Mouse (Mus musculus) midbrain, embryonic 15.5 days (tissue): ENCODE data around the gene Ddr2. TPM values are rescaled to one million over a fixed set of nuclear protein-coding genes. Genes with fewer than 3 reads are reported as not detected.

Source experiments
- ATAC-seq: fragments of 200-750 bp; cut with Nextera tagmentation; replicated peaks from 2 replicates; pipeline ENCODE4 v1.8.0; 2017; ENCODE audit warnings: moderate TSS enrichment
- H3K27ac ChIP-seq: fragments of 300-500 bp; sonication (generic); 2 replicates; pipeline ENCODE4 v1.5.1; 2015; ENCODE audit warnings: mild to moderate bottlenecking, inconsistent platforms
- H3K27me3 ChIP-seq: fragments of 300-500 bp; sonication (generic); replicated peaks from 2 replicates; pipeline ENCODE4 v1.6.1; 2015; ENCODE audit warnings: inconsistent platforms
- H3K36me3 ChIP-seq: fragments of 300-500 bp; sonication (generic); replicated peaks from 2 replicates; pipeline ENCODE4 v1.6.1; 2015; ENCODE audit warnings: inconsistent platforms
- H3K4me1 ChIP-seq: fragments of 300-500 bp; sonication (generic); 2 replicates; pipeline ENCODE4 v1.6.1; 2015; ENCODE audit warnings: inconsistent platforms
- H3K4me2 ChIP-seq: fragments of 300-500 bp; sonication (generic); 2 replicates; pipeline ENCODE4 v1.6.1; 2015; ENCODE audit warnings: inconsistent platforms, mild to moderate bottlenecking, moderate library complexity
- H3K4me3 ChIP-seq: fragments of 300-500 bp; sonication (generic); 2 replicates; pipeline ENCODE4 v1.5.1; 2015; ENCODE audit warnings: mild to moderate bottlenecking, inconsistent platforms
- H3K9ac ChIP-seq: fragments of 300-500 bp; sonication (generic); 2 replicates; pipeline ENCODE4 v1.6.1; 2015; ENCODE audit warnings: mild to moderate bottlenecking, inconsistent platforms
- H3K9me3 ChIP-seq: fragments of 300-500 bp; sonication (generic); 2 replicates; pipeline ENCODE4 v1.6.1; 2016; ENCODE audit warnings: inconsistent platforms
- WGBS: fragments of 180-500 bp; shearing (Covaris S2); methylation state at CpG from one replicate; pipeline ENCODE4 v1.1.7; 2015; ENCODE audit warnings: mixed read lengths; 5-methylcytosine and 5-hydroxymethylcytosine counted together
- polyA plus RNA-seq: library from polyadenylated mRNA; unstranded; fragments of >200 nt; fragmentation: Nextera tagmentation; extraction: Ambion mirVana; gene quantifications from 2 replicates; pipeline ENCODE4 v1.2.1, GENCODE M21; 2015

Gene Ddr2
- polyA plus RNA-seq, 1 experiment from 2014 or later: 9.4 TPM

DNA sequence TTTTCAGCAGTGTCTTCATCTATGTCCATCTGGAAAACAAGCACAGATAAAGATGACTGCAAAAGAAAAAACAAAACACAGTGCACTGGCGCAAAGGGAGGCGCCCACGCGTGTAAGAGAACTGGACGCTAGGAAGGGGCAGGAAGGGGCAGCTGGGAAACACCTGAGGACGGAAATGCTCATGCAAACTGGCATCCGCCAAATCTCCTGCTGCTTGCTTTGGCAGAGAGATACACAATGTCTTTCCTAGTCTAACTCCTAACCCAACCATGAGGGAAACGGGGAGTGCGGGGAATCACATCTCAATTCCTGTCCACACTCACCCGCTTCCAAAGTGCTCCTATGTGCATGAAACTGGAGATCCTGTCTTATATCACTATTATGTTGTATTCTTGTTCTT, 157.5 kb downstream of the Ddr2 start:
- H3K4me2 ChIP-seq: no peak overlapping the region
- H3K36me3 ChIP-seq: peaks cover 23% of the 10 kb centered on the region; the same call in 1 of the 2 replicates
- no peak overlapping the region for H3K27ac ChIP-seq
- H3K9me3 ChIP-seq: no peaks in the 10 kb centered on the region
- no peak overlapping the region for H3K4me3 ChIP-seq
- no peak overlapping the region for H3K9ac ChIP-seq
- ATAC-seq: no peak
- H3K4me1 ChIP-seq: no peaks in the 10 kb centered on the region
- H3K27me3 ChIP-seq: no peaks in the 10 kb centered on the region
- 96% methylated on average over 10 of the region's 10 CpGs for WGBS

DNA sequence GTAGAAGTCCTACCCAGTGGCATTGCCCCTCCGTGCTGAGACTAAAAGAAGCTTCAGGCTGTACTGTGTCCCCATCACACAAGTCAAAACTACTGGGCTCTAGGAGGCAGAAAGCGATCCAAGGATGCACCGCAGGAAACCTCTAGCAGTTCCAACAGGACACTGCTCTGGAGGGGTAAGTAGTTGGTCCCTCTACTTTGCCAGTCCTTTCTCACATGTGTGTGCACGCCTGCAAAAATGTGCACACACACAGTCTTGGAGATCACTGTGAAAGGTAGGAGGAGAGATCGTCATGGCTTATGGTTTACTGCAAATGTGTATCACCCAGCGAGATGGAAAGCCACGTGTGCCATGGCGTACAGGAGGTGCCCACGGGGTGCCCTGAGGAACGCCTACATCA, 157.9 kb downstream of the Ddr2 start:
- Histone ChIP-seq H3K9ac (no peak overlapping the region), H3K27ac (no peak overlapping the region), H3K4me3 (no peak overlapping the region), H3K4me1 (no peaks in the 10 kb centered on the region), H3K36me3 (peaks cover 19% of the 10 kb centered on the region; the same call in 1 of the 2 replicates), H3K27me3 (no peaks in the 10 kb centered on the region), H3K4me2 (no peak overlapping the region), H3K9me3 (no peaks in the 10 kb centered on the region)
- 95% methylated on average over 10 of the region's 10 CpGs for WGBS
- ATAC-seq: no peak

DNA sequence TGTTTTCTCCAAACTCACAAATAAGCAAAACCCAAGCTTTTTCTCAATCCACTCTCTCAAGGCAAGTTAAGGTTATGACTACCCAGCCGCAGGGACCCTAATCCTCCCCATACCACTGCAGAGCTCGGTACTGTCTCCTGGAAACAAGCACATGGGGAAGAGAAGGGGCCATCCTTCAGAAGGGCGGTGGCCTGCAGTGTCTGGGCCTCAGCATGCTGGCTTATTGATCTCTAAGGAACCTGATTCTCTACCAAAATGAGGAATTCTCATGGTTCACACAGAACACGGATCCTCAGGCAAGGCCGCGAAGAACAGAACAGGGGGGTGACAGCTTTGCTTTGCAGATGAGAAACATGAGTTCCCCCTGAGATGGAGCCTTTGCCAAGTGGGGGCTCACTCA, 159.0 kb downstream of the Ddr2 start:
- H3K4me1 ChIP-seq: no peaks in the 10 kb centered on the region
- H3K27ac ChIP-seq: no peak overlapping the region
- H3K9ac ChIP-seq: no peak overlapping the region
- WGBS: 87% methylated on average over 6 of the region's 6 CpGs
- ATAC-seq: no peak
- no peaks in the 10 kb centered on the region for H3K9me3 ChIP-seq
- H3K4me3 ChIP-seq: no peak overlapping the region
- H3K4me2 ChIP-seq: no peak overlapping the region
- H3K27me3 ChIP-seq: no peaks in the 10 kb centered on the region
- peaks cover 12% of the 10 kb centered on the region; the same call in 1 of the 2 replicates for H3K36me3 ChIP-seq

DNA sequence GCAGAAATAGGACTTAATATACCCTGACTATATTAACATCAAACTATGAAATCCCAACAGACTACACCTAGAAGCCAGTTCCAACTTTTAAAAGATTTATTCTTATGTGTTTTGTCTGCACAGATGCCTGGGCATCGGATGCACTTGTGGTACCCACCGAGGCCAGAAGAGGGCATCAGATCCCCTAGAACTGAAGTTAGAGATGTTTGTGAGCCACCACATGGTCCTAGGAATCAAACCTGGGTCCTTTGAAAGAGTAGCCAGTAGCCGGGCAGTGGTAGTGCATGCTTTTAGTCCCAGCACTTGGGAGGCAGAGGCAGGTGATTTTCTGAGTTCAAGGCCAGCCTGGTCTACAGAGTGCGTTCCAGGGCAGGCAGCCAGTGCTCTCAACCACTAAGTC, 159.9 kb downstream of the Ddr2 start:
- WGBS: 91% methylated on average over 4 of the region's 4 CpGs
- no peak overlapping the region for H3K27ac ChIP-seq
- H3K4me3 ChIP-seq: no peak overlapping the region
- peaks cover 7% of the 10 kb centered on the region; the same call in 1 of the 2 replicates for H3K36me3 ChIP-seq
- no peaks in the 10 kb centered on the region for H3K27me3 ChIP-seq
- no peak for ATAC-seq
- H3K9ac ChIP-seq: no peak overlapping the region
- no peak overlapping the region for H3K4me2 ChIP-seq
- H3K4me1 ChIP-seq: no peaks in the 10 kb centered on the region
- no peaks in the 10 kb centered on the region for H3K9me3 ChIP-seq

DNA sequence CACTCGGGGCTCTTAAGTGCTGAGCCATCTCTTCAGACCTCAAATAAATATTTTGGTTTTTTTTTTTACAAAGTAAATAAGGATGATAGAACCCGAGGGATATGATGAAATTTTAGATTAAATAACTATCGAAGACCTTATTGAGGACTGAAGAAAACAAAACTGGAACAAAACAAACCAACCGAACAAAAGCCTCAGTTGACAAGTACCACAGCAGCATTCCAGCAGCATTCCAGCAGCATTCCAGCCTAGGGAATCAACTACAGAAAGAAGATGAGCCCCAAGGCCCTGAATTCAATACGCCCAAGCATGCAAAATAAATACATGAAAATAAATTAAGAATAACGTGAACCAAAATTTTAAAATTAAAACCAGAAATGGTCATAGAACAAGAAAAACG, 160.6 kb downstream of the Ddr2 start:
- H3K9me3 ChIP-seq: no peaks in the 10 kb centered on the region
- H3K4me2 ChIP-seq: no peak overlapping the region
- H3K4me1 ChIP-seq: no peaks in the 10 kb centered on the region
- no peak overlapping the region for H3K27ac ChIP-seq
- no peaks in the 10 kb centered on the region for H3K27me3 ChIP-seq
- H3K36me3 ChIP-seq: peaks cover 5% of the 10 kb centered on the region; the same call in 1 of the 2 replicates
- no peak overlapping the region for H3K4me3 ChIP-seq
- ATAC-seq: no peak
- H3K9ac ChIP-seq: no peak overlapping the region
- WGBS: 81% methylated on average over 7 of the region's 7 CpGs

DNA sequence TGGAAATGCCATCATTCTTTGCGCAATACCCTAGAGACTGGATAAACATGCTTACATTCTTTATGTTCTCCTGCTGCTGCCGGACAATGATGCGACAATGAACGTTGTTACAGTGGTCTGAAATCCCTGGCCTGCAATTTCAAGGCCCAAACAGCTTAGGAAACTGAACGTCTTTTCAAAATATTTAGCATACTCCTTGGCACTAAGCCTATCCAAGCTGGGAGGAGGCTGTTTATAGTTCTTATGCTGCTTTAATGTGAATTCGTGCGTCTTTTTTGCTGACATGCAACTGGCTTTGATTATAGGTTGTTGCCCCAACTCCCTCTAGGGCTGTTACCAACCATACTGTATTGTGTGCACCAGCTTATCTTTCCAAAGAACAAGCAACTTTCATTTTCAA, 161.7 kb downstream of the Ddr2 start:
- Histone ChIP-seq H3K4me3 (no peak overlapping the region), H3K4me1 (no peaks in the 10 kb centered on the region), H3K27me3 (no peaks in the 10 kb centered on the region), H3K9me3 (no peaks in the 10 kb centered on the region), H3K36me3 (peaks cover 5% of the 10 kb centered on the region; the same call in 1 of the 2 replicates), H3K4me2 (no peak overlapping the region), H3K27ac (no peak overlapping the region), H3K9ac (0 out of 2 replicates have a peak overlapping the region, but pooled peaks have one; percentile 2)
- 84% methylated on average over 7 of the region's 7 CpGs for WGBS
- no peak for ATAC-seq

DNA sequence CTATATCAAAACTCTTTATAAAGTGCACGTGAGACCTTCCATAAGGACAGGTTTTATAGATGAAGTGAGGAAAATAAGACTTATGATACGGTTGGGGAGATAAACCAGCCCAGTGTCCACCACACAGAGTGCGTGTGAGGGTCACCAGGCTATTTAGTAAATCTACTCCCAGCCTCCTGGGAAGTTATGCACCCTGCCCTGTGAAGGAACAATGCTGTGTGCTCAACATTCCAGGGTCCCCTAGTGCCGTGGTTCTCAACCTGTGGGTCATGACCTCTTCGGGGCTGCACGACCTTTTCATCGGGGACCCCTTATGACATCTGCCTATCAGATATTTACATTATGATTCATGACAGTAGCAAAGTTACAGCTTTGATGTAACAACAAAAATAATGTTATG, 162.3 kb downstream of the Ddr2 start:
- Histone ChIP-seq H3K4me2 (no peak overlapping the region), H3K27me3 (no peaks in the 10 kb centered on the region), H3K9me3 (no peaks in the 10 kb centered on the region), H3K36me3 (peaks cover 5% of the 10 kb centered on the region; the same call in 1 of the 2 replicates), H3K4me1 (no peaks in the 10 kb centered on the region), H3K9ac (no peak overlapping the region), H3K27ac (no peak overlapping the region), H3K4me3 (no peak overlapping the region)
- 88% methylated on average over 7 of the region's 7 CpGs for WGBS
- ATAC-seq: no peak

DNA sequence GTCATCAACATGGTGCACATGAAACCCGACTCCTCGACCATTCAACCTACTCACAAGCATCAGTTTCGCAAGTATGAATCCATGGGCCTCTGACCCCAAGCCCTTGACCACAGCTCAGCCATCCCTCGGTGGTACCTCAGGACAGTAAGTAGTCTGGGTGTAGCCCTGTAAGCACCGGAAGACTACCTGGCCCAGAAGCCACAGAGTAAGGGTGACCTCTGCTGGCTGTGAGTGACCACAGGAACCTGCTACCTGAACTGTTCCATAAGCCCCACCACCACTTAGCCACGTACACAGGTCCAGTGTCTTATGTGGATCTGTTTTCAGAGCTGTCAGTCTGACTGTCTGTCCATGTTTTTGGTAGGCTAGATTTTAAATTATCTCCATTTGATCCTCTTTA, 162.9 kb downstream of the Ddr2 start:
- H3K36me3 ChIP-seq: peaks cover 5% of the 10 kb centered on the region; the same call in 1 of the 2 replicates
- no peak overlapping the region for H3K4me2 ChIP-seq
- WGBS: 83% methylated on average over 6 of the region's 6 CpGs
- no peak overlapping the region for H3K9ac ChIP-seq
- no peaks in the 10 kb centered on the region for H3K27me3 ChIP-seq
- H3K4me3 ChIP-seq: no peak overlapping the region
- no peak overlapping the region for H3K27ac ChIP-seq
- no peaks in the 10 kb centered on the region for H3K9me3 ChIP-seq
- no peak for ATAC-seq
- no peaks in the 10 kb centered on the region for H3K4me1 ChIP-seq

DNA sequence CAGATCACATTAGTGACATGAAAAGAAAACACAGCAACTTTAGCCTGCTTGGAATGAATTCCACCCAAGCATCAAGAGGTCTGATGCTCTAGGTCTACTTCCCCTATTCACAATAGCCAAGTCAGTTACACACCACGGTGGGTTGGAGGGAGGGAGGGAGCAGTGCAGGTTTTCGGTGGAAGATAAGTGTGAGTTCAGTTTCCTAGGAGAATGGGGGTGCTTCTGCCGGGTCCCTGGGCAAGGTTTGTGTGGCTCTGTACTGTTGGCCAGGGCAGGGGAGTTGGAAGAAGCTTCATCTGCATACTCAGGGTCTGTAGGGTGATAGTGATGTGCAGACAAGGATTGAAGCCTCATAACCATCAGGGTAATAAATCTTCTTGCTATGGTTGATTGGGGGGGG, 164.6 kb downstream of the Ddr2 start:
- Histone ChIP-seq H3K27me3 (no peaks in the 10 kb centered on the region), H3K4me1 (no peaks in the 10 kb centered on the region), H3K4me2 (no peak overlapping the region), H3K36me3 (no peaks in the 10 kb centered on the region), H3K9me3 (no peaks in the 10 kb centered on the region), H3K27ac (no peak overlapping the region), H3K4me3 (no peak overlapping the region), H3K9ac (no peak overlapping the region)
- 76% methylated on average over 3 of the region's 3 CpGs for WGBS
- no peak for ATAC-seq

DNA sequence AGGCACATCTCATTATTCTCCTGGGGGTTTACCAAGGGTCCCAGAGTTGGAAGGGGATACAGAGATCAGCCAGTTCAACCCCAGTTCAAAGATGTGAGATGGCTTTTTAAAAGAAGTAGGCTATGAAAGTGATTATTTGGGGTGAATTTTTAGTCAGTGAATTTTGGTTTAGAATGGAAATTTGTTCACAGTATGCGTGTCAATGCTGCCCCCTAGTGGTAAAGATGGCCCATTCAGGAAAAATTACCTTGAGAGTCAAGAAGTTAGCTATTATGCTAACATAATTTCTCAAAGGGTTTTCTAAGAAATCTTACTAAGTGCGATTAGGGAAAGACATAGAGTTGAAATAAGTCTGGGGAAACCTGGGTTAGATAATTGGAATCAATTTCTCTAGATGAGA, 171.2 kb downstream of the Ddr2 start:
- Histone ChIP-seq H3K36me3 (no peaks in the 10 kb centered on the region), H3K4me2 (no peak overlapping the region), H3K9ac (no peak overlapping the region), H3K27ac (no peak overlapping the region), H3K27me3 (no peaks in the 10 kb centered on the region), H3K4me3 (no peak overlapping the region), H3K9me3 (no peaks in the 10 kb centered on the region), H3K4me1 (peaks cover 6% of the 10 kb centered on the region)
- ATAC-seq: no peak
- WGBS: 9% methylated on average over 2 of the region's 2 CpGs

DNA sequence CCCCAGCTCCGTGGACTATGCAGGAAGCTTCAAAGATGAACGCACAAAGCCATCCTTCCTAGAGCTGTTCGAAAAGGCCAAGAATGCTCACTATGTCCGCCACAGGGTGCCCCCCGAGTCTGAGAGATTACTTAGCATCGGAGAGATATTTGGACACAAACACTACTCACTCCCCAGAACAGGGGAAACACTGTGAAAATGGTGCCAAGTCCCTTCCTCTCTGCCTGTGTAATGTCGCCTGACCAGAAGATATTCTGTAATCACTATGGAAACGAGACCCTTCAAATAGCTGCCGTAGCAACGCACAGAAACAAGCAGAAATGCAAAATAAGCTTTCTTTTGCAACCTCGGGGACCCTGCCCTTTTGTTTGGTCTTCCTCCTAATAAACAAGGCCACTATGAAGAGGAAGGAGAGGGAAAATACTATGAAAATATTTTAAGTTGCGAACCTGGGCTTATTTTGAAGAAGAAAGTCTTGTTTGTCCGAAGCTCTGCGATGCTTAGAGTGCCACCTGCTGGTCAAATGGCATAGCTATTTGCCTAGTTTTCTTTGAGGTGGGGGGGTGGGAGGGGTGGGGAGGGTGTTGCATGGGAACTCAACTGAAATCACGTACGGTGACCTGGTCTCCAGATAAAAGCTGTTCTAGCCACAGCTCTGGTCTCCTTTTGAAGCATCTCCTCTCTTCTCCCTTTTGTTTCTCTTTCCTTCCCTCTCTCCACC, 176.4 kb downstream of the Ddr2 start:
- H3K9me3 ChIP-seq: no peaks in the 10 kb centered on the region

DNA sequence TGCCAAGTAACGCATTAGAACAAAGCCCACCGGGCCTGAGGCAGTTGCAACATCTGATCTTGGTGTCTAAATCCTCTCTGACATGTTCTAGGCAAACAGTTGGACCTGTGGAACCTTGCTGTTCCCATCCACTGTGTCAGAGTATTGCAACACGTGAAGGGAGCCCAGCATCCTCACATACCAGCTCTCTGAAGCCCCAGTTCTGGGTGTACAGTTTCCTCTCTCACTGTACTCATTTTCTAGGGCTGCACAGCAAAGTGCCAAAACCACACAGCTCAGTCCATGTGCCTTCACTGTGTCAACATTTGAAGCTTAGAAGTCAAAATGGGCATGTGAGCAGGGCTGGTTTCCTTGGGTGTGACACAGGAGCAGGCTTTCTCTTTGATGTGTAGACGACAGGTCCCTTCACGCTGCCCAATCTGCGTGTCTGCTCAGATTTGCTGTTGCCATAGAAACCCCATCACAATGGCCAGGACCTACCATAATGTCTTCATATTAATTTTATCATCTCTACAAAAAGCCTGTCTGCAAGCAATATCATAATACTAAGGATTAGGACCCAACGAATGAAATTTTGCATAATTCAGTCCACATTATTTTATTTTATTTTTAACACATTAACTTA, 178.3 kb downstream of the Ddr2 start:
- H3K4me3 ChIP-seq: no peak overlapping the region
- H3K4me1 ChIP-seq: peaks cover 31% of the 10 kb centered on the region
- no peak overlapping the region for H3K9ac ChIP-seq
- WGBS: 42% methylated on average over 7 of the region's 7 CpGs
- no peaks in the 10 kb centered on the region for H3K9me3 ChIP-seq
- no peak for ATAC-seq
- H3K27me3 ChIP-seq: no peaks in the 10 kb centered on the region
- H3K4me2 ChIP-seq: peak overlapping the region; percentile 12
- peak overlapping the region; percentile 68 for H3K27ac ChIP-seq
- H3K36me3 ChIP-seq: no peaks in the 10 kb centered on the region

More for the DNA sequence above, 176.4 kb downstream of the Ddr2 start:
- ATAC-seq: peak; percentile 83
- Histone ChIP-seq H3K4me1 (peaks cover 26% of the 10 kb centered on the region), H3K27ac (peak overlapping the region; percentile 70), H3K4me3 (peak overlapping the region; percentile 33), H3K9ac (no peak overlapping the region), H3K27me3 (no peaks in the 10 kb centered on the region), H3K36me3 (no peaks in the 10 kb centered on the region), H3K4me2 (peak overlapping the region; percentile 54)
- 20% methylated on average over 16 of the region's 16 CpGs for WGBS

DNA sequence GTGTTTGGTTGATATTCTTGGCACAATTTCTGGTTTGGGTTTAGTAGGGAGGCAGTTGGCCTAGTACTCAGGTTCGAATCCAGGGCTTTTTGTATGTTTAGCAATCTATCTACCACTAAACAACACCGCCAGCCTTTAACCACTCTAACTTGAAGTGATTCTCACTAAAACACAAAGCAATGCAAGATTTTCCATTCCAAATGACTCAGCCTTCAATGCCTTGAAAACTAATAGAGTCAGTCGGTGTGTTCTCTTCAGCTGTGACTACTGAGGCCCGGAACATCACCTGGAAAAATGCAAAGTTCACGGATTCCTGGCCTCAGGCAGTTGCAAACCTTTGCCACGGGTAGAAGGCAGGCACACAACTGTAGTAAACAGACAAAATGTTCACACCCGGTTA, 178.9 kb downstream of the Ddr2 start:
- H3K4me2 ChIP-seq: peak overlapping the region; percentile 12
- H3K27ac ChIP-seq: peak overlapping the region; percentile 68
- H3K27me3 ChIP-seq: no peaks in the 10 kb centered on the region
- 86% methylated on average over 7 of the region's 7 CpGs for WGBS
- ATAC-seq: no peak
- no peak overlapping the region for H3K9ac ChIP-seq
- no peak overlapping the region for H3K4me3 ChIP-seq
- peaks cover 31% of the 10 kb centered on the region for H3K4me1 ChIP-seq
- no peaks in the 10 kb centered on the region for H3K9me3 ChIP-seq
- no peaks in the 10 kb centered on the region for H3K36me3 ChIP-seq
